Mouse (Mus musculus): ENCODE measurements around the gene Tex9.
"Not testable (repeated sequence)": the region's sequence is repeated elsewhere in the genome, so short reads cannot be mapped to it uniquely, and the experiment has no call there.

Tex9 gene

GRCm38 (mm10) chr9:72438749-72439148 lies 53.3 kb downstream of the Tex9 start:
- DNase-seq (ENCODE audit: low read depth): no peak

GRCm38 (mm10) chr9:72437822-72438701 lies 54.0 kb downstream of the Tex9 start, which contains the start of gene Mns1:
Mns1 (plus strand) TSS chr9:72438011.
- peak; percentile 90 for DNase-seq (ENCODE audit: low read depth)

- DNase-seq (ENCODE audit: low read depth): no peak
Observed at GRCm38 (mm10) chr9:72434876-72435275, 57.1 kb downstream of the Tex9 start.

- no peak for DNase-seq (ENCODE audit: low read depth)
Observed at GRCm38 (mm10) chr9:72427861-72428260, 64.2 kb downstream of the Tex9 start.

GRCm38 (mm10) chr9:72425300-72425850 lies 66.6 kb downstream of the Tex9 start:
- DNase-seq (ENCODE audit: low read depth): no peak

- DNase-seq (ENCODE audit: low read depth): no peak
Observed at GRCm38 (mm10) chr9:72422753-72423152, 69.3 kb downstream of the Tex9 start.

GRCm38 (mm10) chr9:72422284-72422683 lies 69.7 kb downstream of the Tex9 start:
- no peak for DNase-seq (ENCODE audit: low read depth)

GRCm38 (mm10) chr9:72420490-72420889 lies 71.5 kb downstream of the Tex9 start:
- no peak for DNase-seq (ENCODE audit: low read depth)

- DNase-seq (ENCODE audit: low read depth): no peak
Observed at GRCm38 (mm10) chr9:72418443-72418842, 73.6 kb downstream of the Tex9 start.

- DNase-seq (ENCODE audit: low read depth): no peak
Observed at GRCm38 (mm10) chr9:72411746-72412145, 80.3 kb downstream of the Tex9 start.

GRCm38 (mm10) chr9:72409381-72410225 lies 82.4 kb downstream of the Tex9 start:
- DNase-seq (ENCODE audit: low read depth): peak; percentile 16

GRCm38 (mm10) chr9:72408131-72408586 lies 83.9 kb downstream of the Tex9 start:
- DNase-seq (ENCODE audit: low read depth): peak; percentile 56

GRCm38 (mm10) chr9:72405882-72406638 lies 86.0 kb downstream of the Tex9 start:
- DNase-seq (ENCODE audit: low read depth): no peak

GRCm38 (mm10) chr9:72404934-72405333 lies 87.1 kb downstream of the Tex9 start:
- DNase-seq (ENCODE audit: low read depth): no peak

- DNase-seq (ENCODE audit: low read depth): no peak
Observed at GRCm38 (mm10) chr9:72404446-72404845, 87.6 kb downstream of the Tex9 start.

GRCm38 (mm10) chr9:72403421-72403820 lies 88.6 kb downstream of the Tex9 start:
- DNase-seq (ENCODE audit: low read depth): no peak

- DNase-seq (ENCODE audit: low read depth): not testable (repeated sequence)
Observed at GRCm38 (mm10) chr9:72401769-72402168, 90.2 kb downstream of the Tex9 start.
